Mouse (Mus musculus) heart, adult 2 months (tissue): ENCODE measurements around the gene Tmem236.

Experiments used
- CTCF ChIP-seq: fragments of 200-600 bp; IDR thresholded peaks from 2 replicates; pipeline ENCODE4 v1.8.1; 2022; ENCODE audit warnings: antibody characterized with exemption, mild to moderate bottlenecking, moderate library complexity
- EP300 ChIP-seq: fragments of 200-500 bp; IDR thresholded peaks from 2 replicates; pipeline ENCODE4 v1.6.1; 2011; ENCODE audit warnings: low read depth, low read length, control low read depth; ENCODE audit not compliant: insufficient read depth

- no peak for TF ChIP-seq CTCF
- no peak for TF ChIP-seq EP300
Measured at GRCm38 (mm10) chr2:14140044-14140443, 34.3 kb upstream of the Tmem236 start.
